Mouse (Mus musculus): ENCODE measurements around the gene Lbh. TPM values are rescaled to one million over a fixed set of nuclear protein-coding genes. Genes with fewer than 3 reads are reported as not detected.

Gene Lbh
- polyA plus RNA-seq, 1 experiment from 2014 or later, result 7.0 TPM

- Histone ChIP-seq H3K4me3 (replicated peaks) (no peak overlapping the region), H3K4me1 (replicated peaks) (peaks cover 9% of the 10 kb centered on the region), H3K27me3 (peaks cover 4% of the 10 kb centered on the region; the same call in 1 of the 2 replicates), H3K9me3 (no peaks in the 10 kb centered on the region), H3K4me2 (replicated peaks) (no peak overlapping the region), H3K27ac (no peak overlapping the region), H3K36me3 (no peaks in the 10 kb centered on the region), H3K9ac (replicated peaks) (no peak overlapping the region)
- WGBS, result 74% methylated on average over 2 of the region's 2 CpGs
- ATAC-seq, result no peak
These were observed 4.0 kb upstream of the Lbh start for GRCm38 (mm10) chr17:72914082-72914481.

- Histone ChIP-seq H3K36me3 (peaks cover 13% of the 10 kb centered on the region), H3K9me3 (no peaks in the 10 kb centered on the region), H3K9ac (replicated peaks) (peak overlapping the region; percentile 96), H3K27me3 (peaks cover 4% of the 10 kb centered on the region; the same call in 1 of the 2 replicates), H3K27ac (peak overlapping the region; percentile 96), H3K4me2 (replicated peaks) (peak overlapping the region; percentile 82), H3K4me1 (replicated peaks) (peaks cover 39% of the 10 kb centered on the region), H3K4me3 (replicated peaks) (peak overlapping the region; percentile 83)
- peak; percentile 74 for ATAC-seq
- WGBS, result under 1% methylated on average over 37 of the region's 37 CpGs
These were observed 669 bp upstream of the Lbh start for GRCm38 (mm10) chr17:72917241-72918030.

- peak overlapping the region; percentile 96 for H3K27ac ChIP-seq
- WGBS, result under 1% methylated on average over 54 of the region's 54 CpGs
- peak; percentile 73 for ATAC-seq
- H3K4me2 ChIP-seq (replicated peaks), result peak overlapping the region; percentile 82
- peak overlapping the region; percentile 96 for H3K9ac ChIP-seq (replicated peaks)
- H3K4me1 ChIP-seq (replicated peaks), result peaks cover 53% of the 10 kb centered on the region
- peaks cover 26% of the 10 kb centered on the region for H3K36me3 ChIP-seq
- H3K9me3 ChIP-seq, result no peaks in the 10 kb centered on the region
- peak overlapping the region; percentile 83 for H3K4me3 ChIP-seq (replicated peaks)
- H3K27me3 ChIP-seq, result peaks cover 4% of the 10 kb centered on the region; the same call in 1 of the 2 replicates
These were observed 751 bp downstream of the Lbh start for GRCm38 (mm10) chr17:72918571-72919541.

- Histone ChIP-seq H3K4me2 (replicated peaks) (peak overlapping the region; percentile 82), H3K9ac (replicated peaks) (peak overlapping the region; percentile 96), H3K27me3 (peaks cover 4% of the 10 kb centered on the region; the same call in 1 of the 2 replicates), H3K4me1 (replicated peaks) (peaks cover 61% of the 10 kb centered on the region), H3K27ac (peak overlapping the region; percentile 96), H3K4me3 (replicated peaks) (peak overlapping the region; percentile 83), H3K9me3 (no peaks in the 10 kb centered on the region), H3K36me3 (peaks cover 33% of the 10 kb centered on the region)
- ATAC-seq, result no peak
- 6% methylated on average over 3 of the region's 3 CpGs for WGBS
These were observed 1.5 kb downstream of the Lbh start for GRCm38 (mm10) chr17:72919641-72920040.

GRCm38 (mm10) chr17:72920430-72920829, 2.3 kb downstream of the Lbh start:
- Histone ChIP-seq H3K4me1 (replicated peaks) (peaks cover 69% of the 10 kb centered on the region), H3K27me3 (peaks cover 4% of the 10 kb centered on the region; the same call in 1 of the 2 replicates), H3K4me3 (replicated peaks) (peak overlapping the region; percentile 24), H3K36me3 (peaks cover 33% of the 10 kb centered on the region), H3K27ac (no peak overlapping the region), H3K4me2 (replicated peaks) (peak overlapping the region; percentile 82), H3K9ac (replicated peaks) (peak overlapping the region; percentile 42; the same call in 1 of the 2 replicates), H3K9me3 (no peaks in the 10 kb centered on the region)
- ATAC-seq, result no peak
- WGBS, result 15% methylated on average over 2 of the region's 2 CpGs

- Histone ChIP-seq H3K4me3 (replicated peaks) (peak overlapping the region; percentile 24), H3K9ac (replicated peaks) (peak overlapping the region; percentile 42; the same call in 1 of the 2 replicates), H3K27ac (no peak overlapping the region), H3K4me1 (replicated peaks) (peaks cover 74% of the 10 kb centered on the region), H3K4me2 (replicated peaks) (peak overlapping the region; percentile 82), H3K36me3 (peaks cover 33% of the 10 kb centered on the region), H3K27me3 (0 out of 2 replicates have a peak, but pooled peaks cover 4% of the 10 kb centered on the region), H3K9me3 (no peaks in the 10 kb centered on the region)
- no peak for ATAC-seq
- 47% methylated on average over 9 of the region's 9 CpGs for WGBS
These were observed 2.9 kb downstream of the Lbh start for GRCm38 (mm10) chr17:72920971-72921370.

GRCm38 (mm10) chr17:72922206-72922605, 4.1 kb downstream of the Lbh start:
- Histone ChIP-seq H3K9ac (replicated peaks) (peak overlapping the region; percentile 10; the same call in 1 of the 2 replicates), H3K27ac (no peak overlapping the region), H3K4me2 (replicated peaks) (peak overlapping the region; percentile 82), H3K4me1 (replicated peaks) (peaks cover 77% of the 10 kb centered on the region), H3K36me3 (peaks cover 37% of the 10 kb centered on the region), H3K9me3 (no peaks in the 10 kb centered on the region), H3K27me3 (no peaks in the 10 kb centered on the region), H3K4me3 (replicated peaks) (no peak overlapping the region)
- WGBS, result 85% methylated on average over 5 of the region's 5 CpGs
- ATAC-seq, result no peak

- Histone ChIP-seq H3K4me2 (replicated peaks) (peak overlapping the region; percentile 82), H3K4me3 (replicated peaks) (no peak overlapping the region), H3K9me3 (no peaks in the 10 kb centered on the region), H3K36me3 (peaks cover 41% of the 10 kb centered on the region), H3K4me1 (replicated peaks) (peaks cover 76% of the 10 kb centered on the region), H3K27me3 (no peaks in the 10 kb centered on the region), H3K9ac (replicated peaks) (no peak overlapping the region), H3K27ac (no peak overlapping the region)
- 89% methylated on average over 4 of the region's 4 CpGs for WGBS
- no peak for ATAC-seq
These were observed 5.2 kb downstream of the Lbh start for GRCm38 (mm10) chr17:72923283-72923682.

GRCm38 (mm10) chr17:72924295-72924694, 6.2 kb downstream of the Lbh start:
- H3K9ac ChIP-seq (replicated peaks), result no peak overlapping the region
- H3K4me3 ChIP-seq (replicated peaks), result no peak overlapping the region
- no peak for ATAC-seq
- no peaks in the 10 kb centered on the region for H3K27me3 ChIP-seq
- 88% methylated on average over 8 of the region's 8 CpGs for WGBS
- H3K27ac ChIP-seq, result no peak overlapping the region
- no peaks in the 10 kb centered on the region for H3K9me3 ChIP-seq
- H3K4me1 ChIP-seq (replicated peaks), result peaks cover 79% of the 10 kb centered on the region
- H3K36me3 ChIP-seq, result peaks cover 47% of the 10 kb centered on the region
- no peak overlapping the region for H3K4me2 ChIP-seq (replicated peaks)

- ATAC-seq, result no peak
- Histone ChIP-seq H3K9me3 (no peaks in the 10 kb centered on the region), H3K9ac (replicated peaks) (no peak overlapping the region), H3K4me3 (replicated peaks) (no peak overlapping the region), H3K4me1 (replicated peaks) (peaks cover 73% of the 10 kb centered on the region), H3K27me3 (no peaks in the 10 kb centered on the region), H3K36me3 (peaks cover 49% of the 10 kb centered on the region), H3K4me2 (replicated peaks) (no peak overlapping the region), H3K27ac (peak overlapping the region; percentile 81)
- WGBS, result 86% methylated on average over 6 of the region's 6 CpGs
These were observed 7.0 kb downstream of the Lbh start for GRCm38 (mm10) chr17:72925111-72925510.

- peak overlapping the region; percentile 21; the same call in 1 of the 2 replicates for H3K9ac ChIP-seq (replicated peaks)
- peaks cover 56% of the 10 kb centered on the region for H3K36me3 ChIP-seq
- no peaks in the 10 kb centered on the region for H3K27me3 ChIP-seq
- peak; percentile 93 for ATAC-seq
- no peaks in the 10 kb centered on the region for H3K9me3 ChIP-seq
- peak overlapping the region; percentile 81 for H3K27ac ChIP-seq
- no peak overlapping the region; the same call in 1 of the 2 replicates for H3K4me3 ChIP-seq (replicated peaks)
- WGBS, result 32% methylated on average over 12 of the region's 12 CpGs
- peak overlapping the region; percentile 34 for H3K4me2 ChIP-seq (replicated peaks)
- H3K4me1 ChIP-seq (replicated peaks), result peaks cover 64% of the 10 kb centered on the region
These were observed 7.9 kb downstream of the Lbh start for GRCm38 (mm10) chr17:72925804-72926617.

Data from midbrain, embryonic 13.5 days (tissue).